21 mouse cellular contexts compared by ENCODE assay signal in the genomic region with DNA sequence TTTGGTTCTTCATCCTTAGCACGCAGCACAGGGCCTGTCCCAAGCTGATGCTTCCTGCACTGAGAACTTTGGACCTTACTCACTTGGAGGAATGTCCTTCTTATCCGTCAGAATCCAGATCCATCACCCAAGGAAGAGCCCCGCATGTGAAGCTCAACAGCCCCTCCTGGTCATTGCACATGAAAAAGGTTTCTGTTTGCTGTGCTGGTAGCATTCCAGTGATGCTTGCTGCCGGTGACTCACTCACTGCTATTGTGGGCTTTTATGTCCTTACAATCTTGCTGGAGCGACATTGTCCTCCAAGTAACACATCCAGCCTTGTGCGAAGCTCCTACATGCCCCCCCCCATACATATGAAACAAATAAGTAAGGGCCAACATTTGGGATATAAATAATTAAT. TPM values are rescaled to one million over a fixed set of nuclear protein-coding genes. Genes with fewer than 3 reads are reported as not detected.
DNase-seq lines count a peak whose midpoint lies in the region; ATAC-seq lines count a peak whose summit lies in the region.
"Had no signal": no experiment of that assay in that cellular context is flagged by ENCODE, and none has a peak within 500 bp of the region (broad histone marks: within the 10 kb centered on the region; RNA-seq: fewer than 3 reads in every experiment).

No protein-coding gene starts in this region.

- intact Hi-C loops in left cerebral cortex, postnatal 36 days (cut with DNase I), result no loop called here

- ATAC-seq in monocyte, adult 5-6 weeks (replicated peaks; ENCODE audit: insufficient number of reproducible peaks, low FRiP score, low TSS enrichment, poor library complexity, severe bottlenecking), result no peak
- ATAC-seq: activated CD4-positive, CD25-positive, alpha-beta regulatory T cell, adult 4 months; forebrain, embryonic 14.5 days; forebrain, embryonic 16.5 days had no signal

- DNase-seq in 3134 (ENCODE audit: extremely low read depth, insufficient read length, low spot score), result peak; percentile 15
- DNase-seq in 3T3-L1 (ENCODE audit: low read depth, low spot score), result peak; percentile 71
- peak; percentile 61 for DNase-seq in NIH3T3 (ENCODE audit: low read depth)
- no peak for DNase-seq in lung, postnatal 36 days
- DNase-seq in left cerebral cortex, postnatal 36 days (ENCODE audit: low spot score in 2 of 2), result no peak
- DNase-seq: adrenal gland, adult 8-10 months; adrenal gland, postnatal 14 days; adrenal gland, postnatal 36 days; cerebellum, adult 18-20 months; cerebellum, adult 8-10 months; cerebellum, adult 9-11 months; cerebellum, postnatal 14 days; cerebellum, postnatal 36 days; embryo, embryonic 11 days had no signal

RNA-seq across cellular contexts. Expression of gene Fetub, which starts 5.2 kb away (rescaled TPM):
- total RNA-seq in left cerebral cortex, postnatal 36 days (2021), result not detected
- not detected in 3 replicates for total RNA-seq in monocyte, adult 5-6 weeks (2017)
- total RNA-seq: common myeloid progenitor, adult 5-6 weeks; MEL had no signal

RNA-seq across cellular contexts. Expression of gene Ahsg, which starts 21.8 kb away (rescaled TPM):
- not detected for total RNA-seq in left cerebral cortex, postnatal 36 days (2021)
- total RNA-seq in monocyte, adult 5-6 weeks (2017), result not detected in 3 replicates
- total RNA-seq: common myeloid progenitor, adult 5-6 weeks; MEL had no signal

RNA-seq across cellular contexts. Expression of gene Hrg, which starts 38.0 kb away (rescaled TPM):
- not detected for total RNA-seq in left cerebral cortex, postnatal 36 days (2021)
- not detected in 3 replicates for total RNA-seq in monocyte, adult 5-6 weeks (2017)
- total RNA-seq: common myeloid progenitor, adult 5-6 weeks; ES-E14; MEL had no signal

RNA-seq across cellular contexts. Expression of gene Dnajb11, which starts 55.2 kb away (rescaled TPM):
- total RNA-seq in left cerebral cortex, postnatal 36 days (2021), result 10 to 100 TPM; 64.7 to 71.8 TPM
- 181 to 198 TPM (median 183 TPM) in 3 replicates for total RNA-seq in monocyte, adult 5-6 weeks (2017)

RNA-seq across cellular contexts. Expression of gene Tbccd1, which starts 55.4 kb away (rescaled TPM):
- 10 to 100 TPM; 13.8 to 16.3 TPM for total RNA-seq in left cerebral cortex, postnatal 36 days (2021)
- total RNA-seq in monocyte, adult 5-6 weeks (2017), result 9.0 to 21.8 TPM (median 12.8 TPM) in 3 replicates

Comparison
In these comparisons a context has a peak if more than half of its experiments do, and no peak if none do; other contexts are left out.
1. DNase-seq: peak in 3134 (single experiment), 3T3-L1 (single experiment) and NIH3T3 (single experiment); none in lung, postnatal 36 days (single experiment) and left cerebral cortex, postnatal 36 days (0 of 2).